Mouse (Mus musculus): ENCODE data around the gene Afg1l.

The Afg1l gene

DNA sequence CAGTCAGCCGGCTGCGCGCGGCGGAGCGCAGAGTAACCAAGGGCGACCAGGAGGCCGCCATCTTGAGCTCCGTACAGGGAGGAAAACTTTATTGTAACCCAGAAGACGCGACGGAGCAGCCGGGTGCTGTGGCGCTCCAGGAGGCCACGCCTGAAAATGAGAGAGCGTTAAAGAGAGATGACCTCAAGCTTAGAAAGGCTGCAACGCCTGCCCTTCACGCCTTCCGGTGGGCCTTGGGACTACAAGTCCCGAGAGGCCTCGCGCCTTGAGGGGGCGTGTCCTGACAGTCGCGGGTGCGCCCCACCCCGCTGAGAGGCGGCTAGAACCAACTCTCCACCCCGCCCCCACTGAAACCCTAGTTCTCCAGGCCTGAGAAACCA, at the start of gene Afg1l:
TSS of gene Afg1l (minus strand) at position 225 of the 380 bp plus-strand sequence.
- DNase-seq (ENCODE audit: extremely low spot score): peak; percentile 92

DNA sequence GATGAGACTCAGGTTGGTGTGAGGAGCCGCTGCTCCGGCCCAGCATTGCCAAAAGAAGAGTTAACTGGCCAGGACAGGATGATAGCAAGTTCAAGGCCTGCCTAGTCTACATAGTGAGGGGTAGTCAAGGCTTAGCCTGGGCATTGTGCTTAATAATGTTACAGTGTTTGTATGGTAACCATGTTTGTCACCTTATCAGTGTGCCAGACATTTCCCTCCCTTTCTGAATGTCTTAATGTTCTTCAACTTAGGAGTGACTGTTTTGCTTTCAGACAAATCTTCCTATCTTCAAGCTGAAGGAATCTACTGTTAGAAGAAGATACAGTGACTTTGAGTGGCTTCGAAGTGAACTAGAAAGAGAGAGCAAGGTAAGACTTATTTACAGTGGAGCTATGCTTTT, 47.3 kb upstream of the Afg1l start:
- DNase-seq (ENCODE audit: extremely low spot score): no peak

DNA sequence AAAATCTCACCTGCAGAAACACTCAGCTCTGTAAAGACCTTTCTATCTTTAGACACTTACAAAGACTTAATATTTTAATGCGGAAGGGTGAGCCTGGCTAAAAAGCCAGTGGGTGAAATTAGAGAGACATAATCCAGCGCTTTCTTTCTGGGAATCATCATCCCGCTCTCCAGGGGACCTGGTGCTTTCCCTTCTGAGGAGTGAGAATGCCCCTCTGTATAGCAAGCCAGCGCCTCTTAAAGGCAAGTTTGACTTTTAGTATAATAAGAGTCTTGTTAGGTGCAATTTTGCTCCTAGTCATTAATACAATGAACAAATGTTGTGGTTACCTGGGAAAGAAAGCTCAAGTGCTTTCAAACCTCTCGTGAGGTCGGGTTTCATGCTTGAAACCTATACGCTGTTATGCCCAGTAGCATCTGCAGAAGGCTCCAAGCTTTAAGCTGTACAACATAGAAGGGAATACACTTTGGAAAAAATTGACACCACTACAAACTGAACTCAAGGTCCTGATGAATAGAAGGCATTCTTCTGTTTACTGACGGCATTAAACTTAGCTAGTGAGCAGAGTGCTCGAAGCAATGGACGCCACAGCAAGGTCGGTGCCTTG, 45.3 kb upstream of the Afg1l start:
- DNase-seq (ENCODE audit: extremely low spot score): no peak

DNA sequence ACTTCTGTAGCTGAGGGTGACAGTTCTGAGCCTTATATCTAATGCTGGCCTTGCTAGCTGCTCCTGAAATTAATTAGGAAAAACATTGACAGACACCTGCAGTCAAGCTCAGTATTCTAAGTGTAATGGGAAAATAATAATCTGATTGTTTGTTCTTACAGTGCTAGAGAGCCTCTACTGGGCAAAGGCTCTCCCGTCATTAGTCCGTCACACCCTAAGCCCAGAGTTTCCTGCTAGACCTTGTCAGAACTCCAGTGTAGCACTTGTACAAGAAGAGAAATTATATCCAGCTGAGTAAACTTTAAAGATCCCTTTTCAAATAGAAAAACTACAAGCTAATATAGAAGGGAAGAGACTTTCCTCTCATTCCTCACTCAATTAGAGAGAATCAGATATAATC, 44.5 kb upstream of the Afg1l start:
- no peak for DNase-seq (ENCODE audit: extremely low spot score)

DNA sequence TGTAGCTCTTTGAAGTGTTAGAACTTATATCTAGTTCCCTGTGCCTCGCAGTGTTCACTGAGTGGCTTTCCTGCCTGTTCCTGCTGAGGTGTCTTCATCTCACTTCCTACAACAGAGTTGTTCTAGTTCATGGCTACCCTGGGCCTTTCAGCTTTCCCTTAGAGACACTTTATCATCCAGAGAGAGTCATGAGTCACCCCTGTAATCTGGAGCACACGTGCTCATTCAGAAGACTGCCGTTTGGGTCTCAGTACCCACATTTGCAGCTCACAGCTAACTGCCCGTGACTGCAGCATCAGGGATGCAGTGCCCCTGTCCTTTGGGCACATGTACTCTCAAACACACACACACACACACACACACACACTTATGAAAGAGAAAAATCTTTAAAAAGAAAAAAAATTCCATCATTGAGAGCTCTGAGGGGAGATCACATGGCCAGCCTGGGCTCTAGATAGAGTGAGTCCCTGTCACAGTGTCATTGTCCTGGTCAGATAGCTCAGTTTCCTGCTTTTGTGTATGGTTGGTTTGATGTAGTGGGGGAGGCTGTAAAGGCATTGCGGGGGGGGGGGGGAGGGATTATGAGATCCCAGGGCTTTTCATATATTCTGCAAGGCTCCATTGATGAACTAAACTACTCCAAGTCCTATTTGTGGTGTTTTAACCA, 43.1 kb upstream of the Afg1l start:
- DNase-seq (ENCODE audit: extremely low spot score): no peak

DNA sequence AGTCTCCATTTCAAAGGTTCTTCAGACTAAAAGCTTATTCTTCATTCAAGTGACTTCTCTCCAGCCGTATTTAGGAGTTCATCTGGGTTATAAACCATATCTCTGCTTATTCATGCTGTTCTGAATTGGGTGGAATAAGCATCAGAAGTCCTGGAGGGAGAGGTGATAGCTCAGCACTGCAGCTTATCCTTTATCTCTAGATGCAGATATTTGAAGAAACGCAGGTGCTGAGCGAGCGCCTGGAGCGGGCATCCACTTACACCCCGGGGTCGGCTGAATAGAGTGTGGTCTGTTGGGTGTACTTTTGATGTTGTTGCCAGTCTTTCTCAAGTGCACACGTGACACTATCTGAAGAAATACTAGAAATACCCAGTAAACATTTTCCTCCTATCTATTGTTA, 40.0 kb upstream of the Afg1l start:
- no peak for DNase-seq (ENCODE audit: extremely low spot score)

DNA sequence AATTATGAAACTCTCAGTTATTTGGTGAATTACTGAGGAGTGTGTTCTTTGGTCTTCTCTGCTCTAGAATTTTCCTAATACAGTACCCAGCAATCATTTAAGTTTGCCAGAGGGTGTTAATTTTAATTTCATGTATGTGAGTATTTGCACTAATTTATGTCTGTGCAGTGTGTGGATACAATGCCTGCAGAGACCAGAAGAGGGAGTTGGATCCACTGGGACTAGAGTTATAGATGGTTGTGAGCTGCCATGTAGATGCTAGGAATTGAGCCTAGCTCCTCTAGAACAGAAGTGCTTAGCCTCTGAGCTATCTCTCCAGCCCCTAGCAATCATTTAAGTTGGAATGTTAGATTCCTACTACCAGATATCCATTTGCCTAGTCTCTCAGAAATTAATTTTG, 35.8 kb upstream of the Afg1l start:
- no peak for DNase-seq (ENCODE audit: extremely low spot score)

DNA sequence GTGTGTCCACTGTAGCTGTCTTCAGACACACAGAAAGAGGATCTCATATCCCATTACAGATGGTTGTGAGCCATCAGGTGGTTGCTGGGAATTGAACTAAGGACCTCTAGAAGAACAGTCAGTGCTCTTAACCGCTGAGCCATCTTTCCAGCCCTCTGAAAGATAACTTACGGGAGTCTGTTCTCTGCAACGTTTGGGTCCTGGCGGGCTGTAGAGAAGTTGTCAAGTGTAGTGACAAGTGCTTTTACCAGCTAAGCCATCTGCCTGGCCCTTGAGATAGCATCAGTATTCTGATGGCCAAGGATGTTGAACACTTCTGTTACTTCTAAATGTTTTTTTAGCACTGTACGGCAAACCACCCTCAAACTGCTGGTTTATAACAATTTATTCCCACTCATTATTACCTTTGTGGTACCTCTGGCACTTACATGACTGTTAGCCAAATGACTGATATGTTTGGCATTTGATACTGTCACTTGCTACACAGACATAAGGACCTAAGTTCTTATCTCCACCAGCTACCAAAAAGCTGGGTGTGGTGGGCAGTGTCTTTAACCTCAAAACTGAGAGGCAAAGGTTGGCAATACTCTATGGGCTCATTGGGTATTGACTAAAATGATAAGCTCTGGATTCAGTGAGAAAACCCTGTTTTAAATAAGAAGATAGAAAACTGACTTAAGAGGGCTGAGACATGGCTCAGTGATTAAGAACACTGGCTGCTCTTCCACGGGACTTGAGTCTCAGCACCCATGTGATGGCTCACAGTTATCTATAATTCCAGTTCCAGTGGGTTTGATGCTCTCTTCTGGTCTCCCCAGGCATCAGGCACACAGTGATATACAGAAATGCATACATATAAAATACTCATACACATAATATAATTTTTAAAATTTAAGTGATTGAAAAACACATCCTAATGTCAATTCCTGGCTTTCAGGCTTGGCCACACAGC, 33.1 kb upstream of the Afg1l start:
- no peak for DNase-seq (ENCODE audit: extremely low spot score)

DNA sequence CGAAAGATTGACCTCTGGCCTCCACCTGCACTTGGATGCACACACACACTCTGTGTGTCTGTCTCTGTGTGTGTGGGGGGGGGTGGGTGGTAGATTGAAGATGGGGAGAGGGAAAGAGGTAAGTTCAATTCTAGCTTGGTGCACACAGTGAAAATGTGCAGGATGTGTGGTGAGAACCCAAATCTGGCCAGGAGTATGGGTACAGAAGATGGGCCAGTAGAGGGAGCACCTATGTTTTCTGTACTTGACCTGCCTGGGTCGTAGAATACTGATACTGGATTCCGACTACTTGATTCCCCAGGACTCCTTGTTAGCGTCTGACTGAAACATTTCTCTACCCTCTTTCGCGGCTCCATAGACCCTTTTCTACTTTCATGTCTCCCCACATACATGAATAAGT, 31.8 kb upstream of the Afg1l start:
- no peak for DNase-seq (ENCODE audit: extremely low spot score)

DNA sequence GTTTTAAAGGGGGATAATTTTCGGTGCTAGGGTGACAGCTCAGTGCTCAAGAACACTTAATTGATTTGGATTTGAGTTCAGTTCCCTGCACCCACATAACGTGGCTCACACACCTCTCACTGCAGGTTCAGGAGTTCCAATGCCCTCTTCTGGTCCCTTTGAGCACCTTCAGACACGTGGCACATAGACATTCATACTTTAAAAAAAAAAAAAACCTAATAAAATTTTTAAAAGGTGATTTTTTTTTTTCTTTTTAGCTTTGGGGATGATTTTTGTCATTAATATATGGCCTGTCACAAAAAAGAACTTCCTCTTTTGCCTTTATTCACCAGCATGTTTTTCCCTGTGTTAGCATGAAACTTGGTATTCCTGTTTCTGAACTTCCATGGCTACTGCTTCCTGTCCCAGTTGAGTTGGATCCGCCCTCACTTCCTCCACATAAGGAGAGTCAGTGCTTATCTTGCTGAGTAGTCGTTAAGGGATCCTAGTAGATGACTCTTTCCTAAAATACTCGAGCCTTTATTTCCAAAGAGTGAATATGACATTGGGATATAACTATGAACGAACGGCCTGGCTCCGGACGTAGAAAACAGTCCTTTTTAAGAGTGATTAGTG, 25.8 kb upstream of the Afg1l start:
- DNase-seq (ENCODE audit: extremely low spot score): no peak

DNA sequence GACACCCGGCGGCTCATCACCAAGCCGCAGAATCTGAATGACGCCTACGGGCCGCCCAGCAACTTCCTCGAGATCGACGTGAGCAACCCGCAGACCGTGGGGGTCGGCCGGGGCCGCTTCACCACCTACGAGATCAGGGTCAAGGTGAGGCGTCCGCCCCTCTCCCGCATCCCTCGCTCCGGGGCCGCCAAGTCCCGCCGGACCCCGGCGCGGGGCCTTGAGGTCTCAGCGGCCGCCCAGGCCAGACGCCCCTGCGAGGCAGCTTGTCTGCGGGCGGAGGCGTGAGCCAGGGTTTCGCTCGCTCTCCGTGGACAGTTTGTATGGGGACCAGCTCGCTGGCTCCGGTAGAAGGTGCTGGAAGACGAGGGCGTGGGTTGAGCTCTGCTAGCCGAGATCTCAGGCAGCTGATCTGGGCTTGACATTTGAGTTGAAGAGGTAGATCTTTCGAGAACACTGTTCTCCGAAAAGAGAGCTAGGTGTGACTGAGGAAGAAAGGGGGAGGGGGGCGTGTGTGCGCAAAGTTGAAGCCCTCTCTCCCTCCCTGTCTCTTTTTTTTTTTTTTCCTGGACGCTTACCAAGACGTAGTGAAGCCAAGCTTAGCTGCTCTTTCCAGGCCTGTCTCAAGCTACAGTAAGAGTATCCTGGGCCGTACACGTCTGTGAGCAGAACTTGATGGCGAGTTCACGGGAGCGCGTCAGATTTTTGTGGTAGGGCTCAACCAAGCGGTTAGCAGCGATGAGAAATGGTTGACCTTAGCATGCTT, 24.2 kb upstream of the Afg1l start:
- DNase-seq (ENCODE audit: extremely low spot score): peak; percentile 62

DNA sequence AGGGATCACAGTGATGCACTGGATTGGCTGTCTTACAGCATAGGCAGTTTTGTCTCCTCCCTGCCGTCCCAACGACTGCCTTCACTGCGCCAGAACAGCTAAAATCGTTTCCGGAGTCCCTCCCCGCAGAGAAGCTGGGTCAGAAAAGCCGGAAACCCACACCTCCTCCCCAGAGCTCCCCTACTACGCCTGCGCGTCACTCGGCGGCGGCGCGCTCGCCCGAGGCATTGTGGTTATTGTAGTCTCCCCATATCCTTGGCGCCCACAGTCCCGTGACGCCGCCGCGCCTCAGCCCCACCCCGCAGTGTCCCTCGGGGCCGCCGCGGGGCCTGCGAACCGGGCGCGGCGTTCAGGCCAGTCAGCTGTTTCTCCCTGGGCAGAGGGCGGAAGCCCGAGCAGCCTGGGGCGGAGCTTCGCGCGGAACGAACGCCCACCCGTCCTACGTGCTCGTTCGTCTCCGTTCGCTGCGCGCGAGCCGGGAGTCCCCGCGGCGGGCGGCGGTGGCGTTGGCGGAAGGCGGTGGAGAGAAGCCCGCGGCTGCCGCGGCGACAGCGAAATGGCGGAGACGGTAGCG, 23.5 kb upstream of the Afg1l start, which contains the start of gene Snx3:
TSS of gene Snx3 (plus strand) at position 256 of the 574 bp plus-strand sequence.
- peak; percentile 97 for DNase-seq (ENCODE audit: extremely low spot score)

DNA sequence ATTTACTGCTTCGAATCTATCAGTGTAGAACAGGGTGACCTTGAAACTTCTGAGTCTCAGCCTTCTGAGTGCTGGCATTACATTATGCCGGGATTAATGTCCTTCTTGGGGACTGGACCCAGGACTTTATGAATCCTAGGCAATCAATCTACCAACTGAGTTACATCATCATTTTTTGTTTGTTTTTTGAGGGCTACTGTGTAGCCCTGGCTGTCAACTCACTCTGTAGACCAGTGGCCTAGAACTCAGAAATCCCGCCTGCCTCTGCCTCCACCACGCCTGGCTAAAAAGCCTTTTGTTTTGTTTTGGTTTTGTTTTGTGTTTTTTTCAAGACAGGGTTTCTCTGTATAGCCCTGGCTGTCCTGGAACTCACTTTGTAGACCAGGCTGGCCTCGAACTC, 22.8 kb upstream of the Afg1l start:
- DNase-seq (ENCODE audit: extremely low spot score): no peak

DNA sequence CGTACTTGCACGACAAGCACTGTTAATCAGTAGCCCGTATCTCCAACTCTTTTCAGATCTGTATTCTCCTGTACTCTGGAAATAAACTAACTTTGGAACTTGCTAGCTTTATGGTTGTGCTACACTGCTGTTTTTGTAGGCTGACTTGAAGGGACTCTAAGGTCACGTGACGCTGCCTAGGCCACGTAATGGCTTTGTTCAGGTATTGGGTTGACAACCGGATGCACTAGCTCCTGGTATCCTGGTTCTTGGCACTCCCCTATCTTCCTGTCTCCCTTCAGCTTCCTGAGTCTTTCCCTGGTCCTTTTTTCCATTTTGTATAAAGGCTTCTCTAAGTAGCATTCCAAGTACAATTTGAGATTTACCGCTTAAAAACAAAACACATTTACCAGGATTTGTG, 22.2 kb upstream of the Afg1l start:
- DNase-seq (ENCODE audit: extremely low spot score): no peak

DNA sequence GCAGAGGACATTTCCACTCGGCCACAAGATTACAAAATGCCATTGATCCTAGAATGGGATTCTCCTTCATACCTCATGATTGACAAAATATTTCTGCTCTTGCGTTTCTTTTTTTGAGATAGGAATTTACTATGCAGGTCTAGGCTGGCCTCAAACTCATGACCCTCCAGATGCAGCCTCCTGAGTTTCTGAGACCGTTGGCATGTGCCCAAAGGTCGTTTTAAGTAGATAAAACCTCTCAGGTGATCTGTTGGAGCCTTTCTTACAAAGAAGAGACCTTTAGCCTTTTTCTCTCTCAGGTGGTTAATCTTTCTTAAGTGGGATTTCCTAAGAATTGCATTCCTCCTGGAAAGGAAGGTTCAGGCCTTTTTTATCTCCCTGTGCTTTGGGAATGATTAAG, 14.6 kb upstream of the Afg1l start:
- DNase-seq (ENCODE audit: extremely low spot score): no peak

DNA sequence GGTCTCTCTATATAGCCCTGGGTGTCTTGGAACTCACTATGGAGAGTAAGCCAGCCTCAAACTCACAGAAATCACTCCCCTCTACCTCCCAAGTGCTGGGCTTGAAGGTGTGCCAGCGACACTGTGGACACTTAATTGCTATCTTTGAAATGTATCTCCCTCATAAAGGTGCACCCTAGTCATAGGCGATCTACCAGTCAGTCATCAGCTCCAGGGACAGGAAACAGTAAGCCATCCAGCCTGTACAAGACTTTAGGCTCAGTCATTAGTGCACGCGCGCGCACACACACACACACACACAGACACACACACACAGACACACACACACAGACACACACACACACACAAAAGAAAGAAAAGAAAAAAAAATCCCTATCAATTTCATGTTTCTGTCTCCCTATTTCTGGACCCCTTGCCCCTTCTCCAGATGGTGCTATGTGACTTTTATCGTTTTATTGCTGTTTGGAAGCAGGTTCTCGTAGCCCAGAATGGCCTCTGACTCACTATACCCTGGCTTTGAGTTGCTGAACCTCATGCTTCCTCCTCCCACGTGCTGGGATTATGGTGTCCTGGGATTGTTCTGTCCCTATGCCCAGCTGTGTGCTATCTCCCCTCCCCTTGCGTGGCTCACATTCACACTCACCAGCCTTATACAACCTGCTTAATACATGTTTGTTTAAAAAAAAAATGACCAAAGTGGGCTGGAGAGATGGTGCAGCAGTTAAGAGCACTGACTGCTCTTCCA, 13.8 kb upstream of the Afg1l start:
- DNase-seq (ENCODE audit: extremely low spot score): no peak

DNA sequence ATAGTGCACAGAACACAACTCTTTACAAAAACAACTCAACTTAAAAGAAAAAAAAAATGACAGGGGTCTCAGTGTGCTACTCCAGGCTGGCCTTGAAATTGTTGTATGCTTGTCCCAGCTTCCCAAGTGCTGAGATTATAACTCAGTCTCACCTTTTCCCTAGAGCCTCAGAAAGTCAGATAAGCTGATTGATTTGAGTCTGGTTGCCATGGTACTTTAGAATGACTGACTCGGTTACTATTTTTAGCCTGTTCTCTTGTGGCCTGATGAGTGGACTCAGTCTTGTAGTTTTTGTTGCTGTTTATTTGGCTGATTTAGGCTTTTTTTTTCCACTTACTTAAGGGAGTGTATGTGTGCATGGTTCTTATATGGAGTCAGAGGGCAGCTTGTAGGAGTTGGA, 12.8 kb upstream of the Afg1l start:
- DNase-seq (ENCODE audit: extremely low spot score): no peak

DNA sequence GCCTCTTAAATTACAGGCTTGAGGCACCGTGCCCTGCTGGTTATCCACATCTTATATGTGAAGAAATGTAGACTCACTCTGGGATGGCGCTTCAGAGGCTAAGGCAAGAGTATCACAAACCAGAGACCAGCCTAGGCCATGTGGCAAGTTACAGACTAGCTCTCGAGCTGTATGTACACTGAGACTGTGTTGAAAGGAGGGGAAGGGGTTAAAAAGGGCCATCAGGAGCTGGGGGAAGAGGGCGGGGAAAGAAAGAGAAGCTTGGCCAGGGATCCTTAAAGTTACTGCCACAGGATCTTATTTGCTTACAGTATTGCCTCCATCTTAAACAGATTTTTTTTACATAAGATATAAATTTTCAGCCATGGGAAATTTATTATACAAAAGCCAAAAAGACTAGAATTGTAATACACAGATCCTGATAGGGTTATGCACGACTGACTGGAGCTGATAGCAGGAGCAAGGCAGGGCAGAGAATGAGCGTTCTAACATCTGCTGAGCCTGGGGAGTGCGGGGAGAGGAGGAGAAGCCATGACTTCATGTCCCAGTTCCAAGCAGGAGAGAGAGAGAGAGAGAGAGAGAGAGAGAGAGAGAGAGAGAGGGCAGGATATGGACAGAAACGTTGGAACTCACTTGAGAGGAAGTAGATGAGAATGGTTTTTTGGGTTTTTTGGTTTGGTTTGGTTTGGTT, 10.4 kb upstream of the Afg1l start:
- DNase-seq (ENCODE audit: extremely low spot score): peak; percentile 29

DNA sequence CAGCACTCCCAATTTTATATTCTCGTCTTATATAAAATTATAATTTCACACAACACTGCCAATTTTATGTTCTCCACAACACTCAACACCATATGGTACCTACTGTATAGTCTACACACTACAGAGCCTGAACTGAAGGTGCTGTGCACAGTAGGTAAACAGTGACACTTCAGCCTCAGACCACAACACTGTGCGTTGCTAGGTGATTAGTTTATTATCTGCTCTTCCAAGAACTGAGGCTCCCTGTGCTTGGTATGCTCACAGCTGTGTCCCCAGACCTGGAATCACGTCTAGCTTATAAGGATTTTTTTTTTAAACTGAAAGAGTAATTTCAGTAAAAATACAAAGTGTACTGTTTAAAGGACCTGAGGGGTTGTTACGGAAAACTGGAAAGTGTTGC, 2.4 kb upstream of the Afg1l start:
- no peak for DNase-seq (ENCODE audit: extremely low spot score)
